Mouse (Mus musculus): ENCODE results near the gene Gm9513. TPM values are rescaled to one million over a fixed set of nuclear protein-coding genes. Genes with fewer than 3 reads are reported as not detected.

The Gm9513 gene
- not detected in 2 replicates for total RNA-seq (2017)

- no peak for ATAC-seq (ENCODE audit: extremely low read depth, insufficient number of reproducible peaks, low FRiP score, poor library complexity, severe bottlenecking)
Measured at GRCm38 (mm10) chr9:36475338-36475737, at the start of gene Gm9513. Gene Gm9513, plus strand, starts transcription at chr9:36475638.

DNA sequence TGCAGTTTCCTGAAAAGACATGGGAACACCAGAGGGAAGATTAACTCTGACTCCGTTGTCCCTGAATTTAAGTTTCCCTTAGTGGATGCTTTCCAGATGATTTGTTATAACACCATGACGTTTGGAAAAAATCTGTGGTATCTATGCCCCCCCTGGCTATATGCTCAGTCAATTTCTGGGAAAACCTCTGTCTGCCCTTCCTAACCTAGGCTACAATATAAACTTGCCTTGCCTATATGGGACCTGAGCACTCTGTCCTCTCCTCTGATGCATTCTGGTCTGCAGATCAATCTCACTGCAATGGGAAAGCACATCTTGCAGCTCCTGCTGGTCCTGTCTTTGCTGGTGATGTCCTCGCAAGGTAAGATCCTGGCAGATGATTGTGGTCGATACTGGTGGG is 43.9 kb upstream of the Gm9513 start, which contains the start of gene Gm7257:
Gene Gm7257 (plus strand): TSS at position 301 of the 400 bp plus-strand sequence.
- no peak for ATAC-seq (ENCODE audit: extremely low read depth, insufficient number of reproducible peaks, low FRiP score, poor library complexity, severe bottlenecking)

DNA sequence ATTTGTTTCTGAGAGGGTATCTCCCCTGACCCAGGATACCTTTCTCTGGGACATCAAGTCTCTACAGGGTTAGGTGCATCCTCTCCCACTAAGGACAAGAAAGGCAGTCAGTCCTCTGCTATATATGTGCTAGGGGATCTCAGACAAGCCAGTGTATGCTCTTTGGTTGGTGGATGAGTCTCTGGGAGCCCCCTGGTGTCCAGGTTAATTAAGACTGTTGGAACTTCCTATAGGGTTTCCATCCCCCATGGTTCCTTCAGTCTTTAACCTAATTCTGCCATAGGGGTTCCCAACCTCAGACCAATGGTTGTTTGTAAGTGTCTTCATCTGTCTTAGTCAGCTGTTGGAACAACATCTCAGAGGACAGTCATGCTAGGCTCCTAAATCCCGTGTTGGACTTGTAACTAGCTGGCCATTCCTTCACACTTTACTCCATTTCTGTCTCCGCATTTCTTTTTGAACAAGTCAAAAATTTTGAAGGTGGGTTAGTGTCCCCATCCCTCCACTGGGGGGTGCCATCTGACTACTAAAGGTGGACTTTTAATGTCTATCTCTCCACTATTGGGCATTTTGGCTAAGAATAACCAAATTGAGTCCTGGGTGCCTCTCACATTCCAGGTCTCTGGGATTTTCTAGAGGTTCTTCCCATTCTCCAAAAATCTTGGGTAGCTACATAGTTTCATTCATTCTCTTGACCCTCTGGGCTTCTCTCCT is 40.2 kb upstream of the Gm9513 start:
- no peak for ATAC-seq (ENCODE audit: extremely low read depth, insufficient number of reproducible peaks, low FRiP score, poor library complexity, severe bottlenecking)

DNA sequence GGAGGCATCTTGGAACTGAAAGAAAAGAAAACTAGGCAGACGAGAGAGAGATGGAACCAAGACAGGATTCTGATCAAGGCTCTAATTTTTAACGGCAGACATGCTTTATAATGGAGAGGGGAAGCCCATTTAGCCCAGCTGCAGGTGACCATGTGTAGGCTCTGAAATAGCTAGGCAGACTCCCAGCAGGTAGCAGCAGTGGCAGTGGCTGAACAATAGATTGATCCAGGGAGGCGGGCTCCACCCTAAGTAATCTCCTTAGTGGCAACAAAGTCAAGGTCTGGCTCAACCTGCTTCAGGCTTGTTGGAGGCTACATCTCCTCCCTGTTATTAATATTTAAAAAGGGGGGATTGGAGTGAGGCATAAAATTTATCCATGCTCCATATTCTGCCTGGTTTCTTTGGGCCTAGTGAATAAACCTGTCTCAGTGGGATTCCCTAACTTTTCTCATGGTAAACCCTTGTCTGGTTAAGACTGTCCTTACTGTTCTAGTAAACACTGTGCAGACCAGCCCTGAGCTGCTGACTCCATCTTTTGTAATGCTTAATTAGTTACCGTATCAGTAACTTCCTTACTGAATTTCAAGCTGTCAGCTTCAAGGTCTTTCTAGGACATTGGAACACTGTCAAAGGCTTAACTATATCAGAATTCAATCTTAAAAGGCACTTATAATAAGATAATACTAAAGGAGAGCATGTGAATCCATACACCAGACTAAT is 19.2 kb downstream of the Gm9513 start:
- ATAC-seq (ENCODE audit: extremely low read depth, insufficient number of reproducible peaks, low FRiP score, poor library complexity, severe bottlenecking) = no peak

DNA sequence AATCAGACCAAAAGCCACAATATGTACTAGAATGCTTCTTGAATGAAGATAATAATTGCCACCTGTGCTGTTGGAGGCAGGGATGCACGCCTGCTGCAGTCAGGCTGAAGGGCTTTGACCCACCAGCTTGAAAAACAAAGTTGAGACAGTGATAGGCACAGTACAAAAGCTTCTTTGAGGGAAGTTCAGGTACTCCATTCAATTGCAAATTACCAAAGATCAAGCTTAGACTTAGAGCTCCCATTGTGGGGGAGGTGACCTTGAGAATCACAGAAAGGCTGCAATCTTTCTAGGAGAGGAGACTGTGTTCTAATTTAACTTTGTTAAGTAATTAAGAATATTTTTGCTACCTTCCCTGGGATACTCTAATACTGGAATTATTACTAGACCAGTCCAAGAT is 20.4 kb downstream of the Gm9513 start:
- no peak for ATAC-seq (ENCODE audit: extremely low read depth, insufficient number of reproducible peaks, low FRiP score, poor library complexity, severe bottlenecking)

GRCm38 (mm10) chr9:36504211-36504610 is 28.8 kb downstream of the Gm9513 start:
- no peak for ATAC-seq (ENCODE audit: extremely low read depth, insufficient number of reproducible peaks, low FRiP score, poor library complexity, severe bottlenecking)

Other genes with a start within 250 kb of the Gm9513 start
- not detected in 2 replicates for gene Gm7257, start 43.8 kb upstream of the Gm9513 start, total RNA-seq (2017)
- gene Gm5615, start 66.3 kb downstream of the Gm9513 start, total RNA-seq (2017) = not detected in 2 replicates
- gene Gm17689, start 107.0 kb downstream of the Gm9513 start, total RNA-seq (2017) = not detected in 2 replicates
- gene A630095E13Rik, start 167.7 kb downstream of the Gm9513 start, total RNA-seq (2017) = not detected in 2 replicates
- not detected in 2 replicates for gene Acrv1, start 217.6 kb downstream of the Gm9513 start, total RNA-seq (2017)